Mouse (Mus musculus) testis, adult 2 months (tissue): ENCODE data around the gene Nktr. TPM values are rescaled to one million over a fixed set of nuclear protein-coding genes. Genes with fewer than 3 reads are reported as not detected.

Experiments
- H3K27ac ChIP-seq: fragments of 200-500 bp; 2 replicates; pipeline ENCODE4 v1.5.1; 2012; ENCODE audit warnings: low read depth, low read length; ENCODE audit not compliant: control insufficient read depth, insufficient read depth
- H3K27me3 ChIP-seq: fragments of 200-500 bp; 2 replicates; pipeline ENCODE4 v1.6.1; 2012; ENCODE audit warnings: mild to moderate bottlenecking, low read length, moderate library complexity; ENCODE audit not compliant: control insufficient read depth, insufficient read depth
- H3K36me3 ChIP-seq: fragments of 200-500 bp; 2 replicates; pipeline ENCODE4 v1.6.1; 2012; ENCODE audit warnings: mild to moderate bottlenecking, low read length; ENCODE audit not compliant: control insufficient read depth, insufficient read depth
- H3K4me1 ChIP-seq: fragments of 200-500 bp; 2 replicates; pipeline ENCODE4 v1.6.1; 2012; ENCODE audit warnings: low read length; ENCODE audit not compliant: control insufficient read depth, insufficient read depth
- H3K4me3 ChIP-seq: fragments of 200-500 bp; 2 replicates; pipeline ENCODE4 v1.5.1; 2012; ENCODE audit warnings: low read depth, mild to moderate bottlenecking, low read length, moderate library complexity, mixed read lengths; ENCODE audit not compliant: control insufficient read depth
- CTCF ChIP-seq: fragments of 200-500 bp; IDR thresholded peaks from 2 replicates; pipeline ENCODE4 v1.5.1; 2012; ENCODE audit warnings: low read depth, mild to moderate bottlenecking, inconsistent platforms, low read length, moderate library complexity; ENCODE audit not compliant: control insufficient read depth, insufficient read depth, insufficient replicate concordance
- POLR2A ChIP-seq: fragments of 200-500 bp; IDR thresholded peaks from 2 replicates; pipeline ENCODE4 v1.6.1; 2012; ENCODE audit warnings: low read depth, mild to moderate bottlenecking, inconsistent platforms, low read length, moderate library complexity; ENCODE audit not compliant: control insufficient read depth
- polyA plus RNA-seq: library from polyadenylated mRNA; depleted of rRNA; stranded (reverse); fragments of >200 nt; gene quantifications from 2 replicates; pipeline ENCODE4 v1.2.3, GENCODE M21; 2012

The Nktr gene
- polyA plus RNA-seq, 1 experiment, result 58.4 TPM

DNA sequence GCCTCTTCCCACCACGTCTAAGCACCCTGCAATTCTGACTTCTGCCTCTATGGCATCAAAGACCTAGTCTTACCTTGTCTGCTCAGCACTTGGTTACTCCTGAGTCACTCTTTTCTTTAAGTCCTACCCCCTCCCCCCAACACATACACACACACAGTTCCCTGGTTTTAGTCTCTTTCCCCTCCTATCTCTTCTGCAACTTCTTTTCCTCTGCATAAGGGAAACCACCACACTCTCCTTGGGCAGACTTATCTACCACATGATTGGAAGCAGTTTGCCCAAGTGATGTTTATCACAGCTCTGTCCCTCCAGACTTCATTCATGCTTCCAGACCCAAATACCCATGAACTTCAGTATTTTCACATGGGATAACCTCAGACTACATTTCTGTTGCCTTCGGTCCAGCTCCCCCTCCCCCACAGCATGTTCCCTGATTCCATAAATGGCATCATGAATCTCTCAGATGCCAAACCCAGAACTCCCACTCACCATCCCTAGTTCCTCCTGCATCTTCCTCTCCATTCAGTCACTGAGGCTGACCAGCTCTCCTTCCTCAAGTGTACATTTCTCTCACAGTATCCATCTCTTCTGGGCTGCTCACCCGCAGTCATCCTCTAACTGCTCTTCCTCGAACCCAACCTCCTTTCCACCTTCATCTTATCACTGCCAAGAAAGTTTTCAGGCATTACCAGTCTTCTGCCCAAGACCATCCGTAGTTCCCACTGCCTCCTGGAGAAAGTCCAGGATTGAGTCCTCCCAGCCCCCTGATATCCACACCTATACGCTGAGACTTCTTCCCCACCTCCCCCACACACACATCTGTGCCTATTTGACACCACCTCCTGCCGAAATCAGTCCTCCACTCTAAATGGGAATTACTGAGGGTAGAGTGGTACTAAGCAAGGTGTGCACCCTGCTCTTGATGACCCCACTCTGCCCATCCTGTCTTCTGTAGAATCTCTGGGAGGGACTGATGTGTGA is 10.2 kb upstream of the Nktr start:
- no peak for TF ChIP-seq CTCF
- TF ChIP-seq POLR2A, result no peak
- H3K27ac ChIP-seq, result no peak overlapping the region
- no peaks in the 10 kb centered on the region for H3K27me3 ChIP-seq
- H3K4me1 ChIP-seq, result peaks cover 17% of the 10 kb centered on the region
- H3K36me3 ChIP-seq, result no peaks in the 10 kb centered on the region
- no peak overlapping the region for H3K4me3 ChIP-seq

- no peak for TF ChIP-seq CTCF
- TF ChIP-seq POLR2A, result peak; percentile 58; the same call in 1 of the 2 replicates
- no peaks in the 10 kb centered on the region for H3K27me3 ChIP-seq
- peak within 1 kb of the TSS; percentile 5; the same call in 1 of the 2 replicates for H3K27ac ChIP-seq
- peaks cover 13% of the 10 kb centered on the region for H3K4me1 ChIP-seq
- H3K36me3 ChIP-seq, result no peaks in the 10 kb centered on the region
- peak within 1 kb of the TSS; percentile 74 for H3K4me3 ChIP-seq
Measured at GRCm38 (mm10) chr9:121709898-121710583, 8.9 kb upstream of the Nktr start, which contains the start of gene Ss18l2. TSS of gene Ss18l2 (plus strand) at chr9:121710329.

DNA sequence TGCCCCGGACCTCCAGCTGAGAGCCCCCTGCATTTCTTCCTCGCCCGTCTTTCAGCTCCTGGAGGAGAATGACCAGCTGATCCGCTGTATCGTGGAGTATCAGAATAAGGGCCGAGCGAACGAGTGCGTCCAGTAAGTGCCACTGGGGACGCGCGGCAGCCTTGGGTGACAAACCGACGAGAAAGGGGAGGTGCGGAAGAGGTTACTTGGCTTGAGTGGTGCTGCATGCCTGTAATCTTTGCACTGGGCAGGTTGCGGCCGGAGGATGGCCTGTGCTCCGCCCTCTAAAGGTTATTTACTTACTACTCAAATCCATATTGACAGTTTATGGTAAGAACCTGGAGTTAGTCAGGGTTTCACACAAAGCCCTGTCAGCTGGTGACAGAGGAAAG is 8.4 kb upstream of the Nktr start:
- no peaks in the 10 kb centered on the region for H3K36me3 ChIP-seq
- peak overlapping the region; percentile 5; the same call in 1 of the 2 replicates for H3K27ac ChIP-seq
- TF ChIP-seq POLR2A, result no peak
- TF ChIP-seq CTCF, result no peak
- no peaks in the 10 kb centered on the region for H3K27me3 ChIP-seq
- peaks cover 8% of the 10 kb centered on the region for H3K4me1 ChIP-seq
- H3K4me3 ChIP-seq, result peak overlapping the region; percentile 74

DNA sequence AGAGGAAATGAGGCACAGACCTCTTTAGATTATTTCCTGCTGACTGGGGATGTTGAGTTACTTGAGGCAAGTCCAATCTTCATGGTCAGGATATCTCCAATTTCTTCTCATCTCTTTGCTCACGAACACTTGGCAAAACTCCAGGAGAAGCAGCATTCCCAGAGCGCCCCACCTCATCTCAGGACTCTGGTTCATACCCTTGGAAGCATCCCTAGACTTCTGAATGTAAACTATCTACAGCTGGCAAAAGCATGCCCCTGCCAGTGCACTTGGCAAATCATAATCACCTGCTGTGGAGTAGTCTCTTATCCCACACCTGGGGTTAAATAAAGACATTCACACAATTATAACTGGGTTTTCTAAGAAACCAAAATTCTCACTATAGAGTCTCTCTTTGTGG is 1.9 kb upstream of the Nktr start:
- H3K4me1 ChIP-seq, result peaks cover 8% of the 10 kb centered on the region
- TF ChIP-seq CTCF (no peak), POLR2A (no peak)
- no peaks in the 10 kb centered on the region for H3K27me3 ChIP-seq
- H3K27ac ChIP-seq, result no peak overlapping the region
- no peaks in the 10 kb centered on the region for H3K36me3 ChIP-seq
- no peak overlapping the region for H3K4me3 ChIP-seq

GRCm38 (mm10) chr9:121718070-121718705 is 781 bp upstream of the Nktr start:
- peak overlapping the region; percentile 84 for H3K27ac ChIP-seq
- TF ChIP-seq CTCF, result no peak
- no peak for TF ChIP-seq POLR2A
- peak overlapping the region; percentile 81 for H3K4me3 ChIP-seq
- peaks cover 8% of the 10 kb centered on the region for H3K4me1 ChIP-seq
- no peaks in the 10 kb centered on the region for H3K36me3 ChIP-seq
- H3K27me3 ChIP-seq, result no peaks in the 10 kb centered on the region

- TF ChIP-seq POLR2A (peak; percentile 42; the same call in 1 of the 2 replicates), CTCF (no peak)
- H3K4me3 ChIP-seq, result peak overlapping the region; percentile 81
- H3K27me3 ChIP-seq, result no peaks in the 10 kb centered on the region
- H3K27ac ChIP-seq, result peak overlapping the region; percentile 75
- peaks cover 8% of the 10 kb centered on the region for H3K4me1 ChIP-seq
- no peaks in the 10 kb centered on the region for H3K36me3 ChIP-seq
Measured at GRCm38 (mm10) chr9:121719347-121720331, 670 bp downstream of the Nktr start.
